Mouse (Mus musculus) gastrocnemius, postnatal 36 days (tissue): Measurements from ENCODE around the gene Nedd9. TPM values are rescaled to one million over a fixed set of nuclear protein-coding genes. Genes with fewer than 3 reads are reported as not detected.
"Not testable (repeated sequence)": the region's sequence is repeated elsewhere in the genome, so short reads cannot be mapped to it uniquely, and the experiment has no call there.

Source experiments
- DNase-seq, 2 experiments: peaks; one replicate each; pipeline ENCODE4 v3.0.0; 2022
- intact Hi-C: fragments of 180-260 bp; cut with DNase I; formaldehyde crosslinking; loops from one replicate; pipeline ENCODE4 v1.15.1; 2025
- total RNA-seq, 2 experiments: library from RNA; stranded (reverse); gene quantifications; 2 replicates each; pipeline ENCODE4 v1.2.3; 2021

Nedd9 gene
- total RNA-seq, 2 experiments from 2014 or later: 5.7 to 7.0 TPM

DNA sequence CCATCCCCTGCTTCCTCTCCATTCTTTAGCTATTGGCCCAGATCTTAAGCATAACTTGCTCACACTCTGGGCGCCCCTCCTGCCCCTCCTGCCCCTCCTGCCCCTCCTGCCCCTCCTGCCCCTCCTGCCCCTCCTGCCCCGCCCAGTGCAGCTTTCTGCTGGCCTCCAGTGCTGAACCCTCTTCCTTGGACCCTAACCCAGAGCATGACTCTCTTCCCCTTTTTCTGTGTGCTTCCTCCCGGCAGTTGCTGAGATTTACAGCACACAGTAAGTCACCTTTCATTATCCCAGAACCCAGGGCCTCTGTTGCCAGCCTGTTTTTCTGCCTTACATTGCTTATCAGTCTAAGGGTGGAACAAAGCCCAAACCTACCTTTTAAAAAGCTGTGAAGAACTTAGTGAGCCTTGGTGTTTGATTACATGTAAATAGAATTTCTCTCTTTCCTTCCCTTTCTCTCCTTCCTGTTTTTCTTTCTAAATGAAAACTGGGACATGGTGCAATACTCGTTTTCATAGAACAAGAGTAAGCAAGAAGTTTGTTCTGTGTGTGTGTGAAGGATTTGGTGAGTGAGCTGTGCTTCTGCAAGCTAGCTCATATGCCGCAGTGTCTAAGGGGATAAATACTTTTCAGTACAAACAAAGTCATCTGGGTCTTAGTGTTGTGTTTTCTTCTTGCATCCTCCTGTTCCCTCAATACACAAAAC lies 223.7 kb downstream of the Nedd9 start:
- intact Hi-C loops: no loop called here
- DNase-seq: no peak

- intact Hi-C loops, DNase-seq: not testable (repeated sequence)
Observed at GRCm38 (mm10) chr13:41261617-41262016, 225.5 kb downstream of the Nedd9 start.

Other genes starting within 250 kb of the Nedd9 start
- gene Smim13, start 237.5 kb downstream of the Nedd9 start, total RNA-seq: 10 to 100 TPM; 36.6 to 37.9 TPM
- gene Gm17364, start 213.4 kb downstream of the Nedd9 start, total RNA-seq: not detected
- gene Tmem170b, start 118.5 kb upstream of the Nedd9 start, total RNA-seq: 10 to 100 TPM; 20.9 to 21.7 TPM